In genomic region chr9:67549811-67550501, GRCm38 (mm10) we compare ENCODE assay signal across 11 mouse cellular contexts. TPM values are rescaled to one million over a fixed set of nuclear protein-coding genes. Genes with fewer than 3 reads are reported as not detected.
DNase-seq lines count a peak whose midpoint lies in the region; ATAC-seq and TF ChIP-seq lines count a peak whose summit lies in the region.
"Had no signal": no experiment of that assay in that cellular context is flagged by ENCODE, and none has a peak within 500 bp of the region (broad histone marks: within the 10 kb centered on the region; RNA-seq: fewer than 3 reads in every experiment).

No protein-coding gene starts in this region.

- H3K36me3 ChIP-seq in forebrain, embryonic 10.5 days (replicated peaks): peaks cover 11% of the 10 kb centered on the region
- no peaks in the 10 kb centered on the region for H3K36me3 ChIP-seq in forebrain, embryonic 15.5 days
- no peaks in the 10 kb centered on the region for H3K36me3 ChIP-seq in heart, postnatal 0 days (replicated peaks; ENCODE audit: control insufficient read depth, insufficient read depth, low read length)

- no peak for ATAC-seq in forebrain, embryonic 15.5 days (replicated peaks)
- ATAC-seq in heart, postnatal 0 days (ENCODE audit: insufficient read depth, low read depth): peak; percentile 39; the same call in 1 of the 2 replicates
- ATAC-seq: liver, embryonic 12.5 days had no signal

- H3K4me2 ChIP-seq in forebrain, embryonic 15.5 days (replicated peaks): no peak overlapping the region
- H3K4me2 ChIP-seq in heart, postnatal 0 days (ENCODE audit: low read depth, low read length): no peak overlapping the region
- H3K4me2 ChIP-seq: liver, embryonic 12.5 days had no signal

- WGBS in forebrain, embryonic 10.5 days: 85% methylated on average over 8 of the region's 8 CpGs
- WGBS in forebrain, embryonic 15.5 days: 91% methylated on average over 8 of the region's 8 CpGs
- WGBS in heart, postnatal 0 days: 88% methylated on average over 8 of the region's 8 CpGs

- peaks cover 16% of the 10 kb centered on the region for H3K4me1 ChIP-seq in forebrain, embryonic 10.5 days
- H3K4me1 ChIP-seq in forebrain, embryonic 15.5 days: no peaks in the 10 kb centered on the region; the same call in 1 of the 2 replicates
- peaks cover 19% of the 10 kb centered on the region for H3K4me1 ChIP-seq in heart, postnatal 0 days (ENCODE audit: control insufficient read depth, insufficient read depth)
- H3K4me1 ChIP-seq: liver, embryonic 12.5 days had no signal

- no peak for TF ChIP-seq CTCF in layer of hippocampus, adult 2 months (conservative IDR thresholded peaks at IDR 0.05)
- TF ChIP-seq CTCF in heart, postnatal 0 days (IDR thresholded peaks at IDR 0.05; ENCODE audit: low read depth): no peak

- H3K27ac ChIP-seq in forebrain, embryonic 10.5 days: peak overlapping the region; percentile 60
- H3K27ac ChIP-seq in forebrain, embryonic 15.5 days (replicated peaks): no peak overlapping the region
- 0 out of 2 replicates have a peak overlapping the region, but pooled peaks have one; percentile 2 for H3K27ac ChIP-seq in layer of hippocampus, adult 2 months
- peak overlapping the region; percentile 63 for H3K27ac ChIP-seq in heart, postnatal 0 days (ENCODE audit: low read depth)
- H3K27ac ChIP-seq: liver, embryonic 12.5 days had no signal

- peaks cover 8% of the 10 kb centered on the region; the same call in 1 of the 2 replicates for H3K9me3 ChIP-seq in forebrain, embryonic 10.5 days
- H3K9me3 ChIP-seq in forebrain, embryonic 15.5 days: no peaks in the 10 kb centered on the region
- no peaks in the 10 kb centered on the region for H3K9me3 ChIP-seq in heart, postnatal 0 days (replicated peaks; ENCODE audit: control insufficient read depth, low read length)
- H3K9me3 ChIP-seq: liver, embryonic 12.5 days had no signal

- DNase-seq in forebrain, embryonic 10.5 days (ENCODE audit: extremely low spot score, low spot score): no peak
- no peak for DNase-seq in layer of hippocampus, adult 2 months (ENCODE audit: low spot score in 2 of 2)
- DNase-seq in layer of hippocampus, postnatal 36 days: no peak
- DNase-seq in heart, postnatal 0 days (ENCODE audit: low spot score): no peak
- DNase-seq in neural tube, embryonic 10.5 days (ENCODE audit: extremely low spot score, low spot score): peak; percentile 33
- DNase-seq in thymus, postnatal 10 days (ENCODE audit: low spot score in 2 of 2): no peak
- DNase-seq in adrenal gland, postnatal 10 days: no peak
- DNase-seq: B cell, adult 2 months had no signal

- no peak overlapping the region for H3K4me3 ChIP-seq in forebrain, embryonic 10.5 days
- no peak overlapping the region for H3K4me3 ChIP-seq in forebrain, embryonic 15.5 days
- no peak overlapping the region for H3K4me3 ChIP-seq in layer of hippocampus, adult 2 months
- H3K4me3 ChIP-seq in heart, postnatal 0 days (ENCODE audit: low read depth, low read length): no peak overlapping the region
- H3K4me3 ChIP-seq: liver, embryonic 12.5 days had no signal

- no peak overlapping the region for H3K9ac ChIP-seq in forebrain, embryonic 15.5 days (replicated peaks)
- H3K9ac ChIP-seq in heart, postnatal 0 days (replicated peaks; ENCODE audit: low read depth, low read length): no peak overlapping the region
- H3K9ac ChIP-seq: liver, embryonic 12.5 days had no signal

- no peak for TF ChIP-seq EP300 in heart, postnatal 0 days (IDR thresholded peaks at IDR 0.05; ENCODE audit: low read depth)

- H3K27me3 ChIP-seq in forebrain, embryonic 10.5 days (ENCODE audit: poor library complexity, severe bottlenecking): no peaks in the 10 kb centered on the region
- no peaks in the 10 kb centered on the region for H3K27me3 ChIP-seq in forebrain, embryonic 15.5 days
- no peaks in the 10 kb centered on the region for H3K27me3 ChIP-seq in heart, postnatal 0 days (ENCODE audit: control insufficient read depth, insufficient read depth, low read length)

RNA-seq across cellular contexts. Expression of gene Tln2, which starts 9.5 kb away (rescaled TPM):
- 27.6 and 30.0 TPM in 2 replicates for polyA plus RNA-seq in forebrain, embryonic 10.5 days (2016; fragmentation: Nextera tagmentation; extraction: Ambion mirVana)
- polyA plus RNA-seq in forebrain, embryonic 15.5 days (2015; fragmentation: Nextera tagmentation; extraction: Ambion mirVana): 17.5 and 17.9 TPM in 2 replicates
- total RNA-seq in layer of hippocampus, adult 2 months (2021): 100 to 1,000 TPM in 1 of 2 experiments, 10 to 100 TPM in 1; 95.2 to 101 TPM
- 10 to 100 TPM; 90.2 to 93.5 TPM for total RNA-seq in layer of hippocampus, postnatal 36 days (2021)
- 92.4 and 92.6 TPM in 2 replicates for total RNA-seq in heart, postnatal 0 days (2014; rRNA removed; ENCODE audit: low replicate concordance)
- polyA plus RNA-seq in heart, postnatal 0 days (2015; fragmentation: Nextera tagmentation; extraction: Ambion mirVana): 67.0 and 75.3 TPM in 2 replicates
- total RNA-seq in adrenal gland, postnatal 10 days (2021): 10 to 100 TPM; 22.6 to 40.1 TPM
- total RNA-seq: monocyte, adult 5-6 weeks had no signal
